Mouse (Mus musculus): Measurements from ENCODE around the gene Fxyd1. TPM values are rescaled to one million over a fixed set of nuclear protein-coding genes. Genes with fewer than 3 reads are reported as not detected.

The Fxyd1 gene
- polyA plus RNA-seq, 1 experiment from 2014 or later: not detected

- in situ Hi-C loops (cut with MboI; ENCODE audit: low pct_unique_long_range_greater_than_20kb): no loop called here
- no peak for DNase-seq (ENCODE audit: low read depth, low spot score)
- ChIA-PET CTCF (interaction anchor here (0.9 to 1.8 kb wide), 5 partner anchors 9 to 20 kb away, joined by 3 to 9 read pairs (median 6); partner anchors contain the start of gene Lgi4), POLR2A (no interaction called here)
- ATAC-seq: no peak
- no peaks in the 10 kb centered on the region for H3K27me3 ChIP-seq
- TF ChIP-seq CTCF (IDR thresholded peaks at IDR 0.05): no peak
These were observed 21.0 kb upstream of the Fxyd1 start for GRCm38 (mm10) chr7:31077885-31078445.

DNA sequence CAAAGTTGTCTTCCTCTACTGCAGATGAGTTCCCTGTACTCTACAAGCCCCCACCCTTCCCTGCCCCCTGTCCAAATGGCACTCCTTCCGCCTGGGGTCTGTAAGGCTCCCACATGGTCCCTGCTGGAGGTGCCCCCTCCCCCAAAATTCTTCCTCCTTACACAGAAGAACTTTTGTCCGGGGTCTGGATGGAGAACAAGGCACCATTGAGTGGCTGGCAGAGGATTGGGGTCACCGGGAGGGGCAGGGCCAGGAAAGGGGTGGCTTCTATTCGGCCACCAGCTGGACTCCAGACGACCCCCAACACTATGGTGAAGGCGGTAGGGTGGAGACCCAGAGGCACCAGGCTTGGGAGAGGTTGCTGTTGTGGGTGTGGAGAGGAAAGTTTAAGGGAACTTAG lies 20.5 kb upstream of the Fxyd1 start:
- in situ Hi-C loops (cut with MboI; ENCODE audit: low pct_unique_long_range_greater_than_20kb): no loop called here
- no peaks in the 10 kb centered on the region for H3K27me3 ChIP-seq
- no peak for TF ChIP-seq CTCF (IDR thresholded peaks at IDR 0.05)
- CTCF ChIA-PET: interaction anchor here (0.9 to 1.8 kb wide), 5 partner anchors 10 to 20 kb away, joined by 3 to 9 read pairs (median 6); partner anchors contain the start of gene Lgi4
- DNase-seq (ENCODE audit: low read depth, low spot score) (no peak), ATAC-seq (no peak)
- POLR2A ChIA-PET: no interaction called here

DNA sequence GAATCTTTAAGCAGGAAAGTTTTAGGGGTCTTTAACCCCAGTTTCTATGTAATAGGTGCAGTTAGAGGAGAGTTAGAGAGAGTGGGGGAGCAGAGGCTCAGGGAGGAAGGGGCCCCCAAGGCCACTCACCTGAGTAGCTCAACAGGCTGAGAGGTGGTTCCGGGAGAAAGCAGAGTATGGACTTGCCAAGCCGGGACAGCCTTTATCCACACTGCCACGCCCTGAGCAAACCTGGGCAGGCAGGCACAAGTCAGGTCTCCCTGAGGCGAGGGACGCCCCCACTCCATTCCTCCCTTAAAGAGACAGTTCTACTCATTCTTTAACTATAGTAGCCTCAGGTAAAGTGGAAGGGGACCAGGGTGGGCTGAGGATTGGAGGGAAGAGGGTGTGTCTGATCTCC lies 19.5 kb upstream of the Fxyd1 start, which contains the start of gene Fxyd3:
Fxyd3 (minus strand) TSS at position 213 of the 400 bp plus-strand sequence.
- no peak for TF ChIP-seq CTCF (IDR thresholded peaks at IDR 0.05)
- in situ Hi-C loops (cut with MboI; ENCODE audit: low pct_unique_long_range_greater_than_20kb): no loop called here
- DNase-seq (ENCODE audit: low read depth, low spot score): no peak
- no peaks in the 10 kb centered on the region for H3K27me3 ChIP-seq
- CTCF ChIA-PET: no interaction called here
- no peak for ATAC-seq
- POLR2A ChIA-PET: no interaction called here

DNA sequence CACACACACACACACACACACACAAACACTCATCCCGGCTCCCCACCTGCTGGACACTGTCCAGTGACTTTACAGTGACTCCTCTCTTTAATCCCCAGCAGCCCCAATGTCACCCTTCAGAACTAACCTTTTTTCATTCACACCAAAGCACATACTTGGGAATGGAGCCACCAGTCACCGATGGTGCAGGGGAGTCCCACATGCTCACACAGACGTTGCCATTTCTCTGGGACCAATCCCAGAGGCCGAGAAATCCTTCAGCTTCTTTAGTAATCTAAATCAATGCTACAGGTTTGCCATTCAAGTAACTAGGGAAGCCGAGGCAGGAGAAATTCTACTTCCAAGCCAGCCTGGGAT lies 17.7 kb upstream of the Fxyd1 start:
- in situ Hi-C loops (cut with MboI; ENCODE audit: low pct_unique_long_range_greater_than_20kb): no loop called here
- ChIA-PET POLR2A (no interaction called here), CTCF (no interaction called here)
- H3K27me3 ChIP-seq: no peaks in the 10 kb centered on the region
- no peak for TF ChIP-seq CTCF (IDR thresholded peaks at IDR 0.05)
- no peak for ATAC-seq
- no peak for DNase-seq (ENCODE audit: low read depth, low spot score)

DNA sequence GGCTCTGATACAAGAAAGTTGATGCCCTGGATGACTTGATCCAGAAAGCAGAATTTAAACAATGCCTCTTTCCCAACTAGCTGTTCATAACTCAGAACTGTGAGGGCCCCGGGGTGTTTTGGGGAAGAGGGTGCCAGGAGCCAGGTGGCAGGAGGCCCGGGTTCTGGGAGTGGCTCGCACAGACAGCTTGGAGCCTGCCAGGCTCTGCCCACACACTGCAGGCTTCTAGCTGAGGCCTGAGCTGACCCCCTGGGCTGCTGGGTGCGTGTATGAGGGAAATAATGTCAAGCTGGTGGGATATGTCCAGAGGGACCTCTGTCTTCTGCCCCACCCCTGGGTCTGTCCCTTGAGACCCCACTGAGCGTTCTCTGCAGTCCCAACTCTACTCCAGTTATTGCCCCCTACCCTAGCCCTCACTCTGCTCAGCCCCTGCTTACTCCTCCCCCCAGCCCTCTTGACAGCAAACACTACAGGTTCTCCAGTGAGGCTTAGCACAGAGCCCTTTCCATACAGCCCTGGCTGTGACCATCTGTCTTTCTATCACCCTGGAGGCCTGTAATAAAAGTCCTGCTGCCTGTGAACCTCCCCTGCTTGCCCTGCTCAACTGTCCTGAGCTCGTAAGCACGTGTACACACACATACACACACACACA lies 17.2 kb upstream of the Fxyd1 start:
- TF ChIP-seq CTCF (IDR thresholded peaks at IDR 0.05): no peak
- ChIA-PET POLR2A (no interaction called here), CTCF (no interaction called here)
- in situ Hi-C loops (cut with MboI; ENCODE audit: low pct_unique_long_range_greater_than_20kb): no loop called here
- no peaks in the 10 kb centered on the region for H3K27me3 ChIP-seq
- DNase-seq (ENCODE audit: low read depth, low spot score) (no peak), ATAC-seq (no peak)

GRCm38 (mm10) chr7:31073546-31073945 lies 16.5 kb upstream of the Fxyd1 start:
- CTCF ChIA-PET: no interaction called here
- H3K27me3 ChIP-seq: no peaks in the 10 kb centered on the region
- ATAC-seq: no peak
- in situ Hi-C loops (cut with MboI; ENCODE audit: low pct_unique_long_range_greater_than_20kb): no loop called here
- POLR2A ChIA-PET: no interaction called here
- no peak for TF ChIP-seq CTCF (IDR thresholded peaks at IDR 0.05)
- DNase-seq (ENCODE audit: low read depth, low spot score): no peak

- POLR2A ChIA-PET: no interaction called here
- no peak for ATAC-seq
- in situ Hi-C loops (cut with MboI; ENCODE audit: low pct_unique_long_range_greater_than_20kb): no loop called here
These were observed 15.3 kb upstream of the Fxyd1 start for GRCm38 (mm10) chr7:31072326-31072725.

DNA sequence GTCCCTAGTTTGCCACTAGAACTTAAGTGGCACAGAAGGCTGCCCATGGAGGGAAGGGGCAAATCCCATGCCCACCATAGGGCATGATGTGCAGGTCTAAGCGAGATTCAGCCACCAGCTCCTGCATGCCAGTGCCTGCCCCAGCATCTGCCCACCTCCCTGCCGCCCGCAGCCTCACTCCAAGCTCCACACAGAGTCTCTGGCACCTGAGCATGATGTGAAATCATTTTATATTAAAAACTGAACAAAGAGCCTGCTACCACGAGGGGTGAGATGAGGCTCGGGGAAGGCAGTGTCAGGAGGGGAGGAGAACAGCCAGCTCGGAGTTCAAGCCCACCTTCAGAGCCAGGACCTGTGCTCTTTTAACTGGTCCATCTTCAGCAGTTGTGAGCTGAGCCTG lies 13.3 kb upstream of the Fxyd1 start:
- DNase-seq (ENCODE audit: low read depth, low spot score): no peak
- ChIA-PET CTCF (no interaction called here), POLR2A (no interaction called here)
- H3K27me3 ChIP-seq: no peaks in the 10 kb centered on the region
- in situ Hi-C loops (cut with MboI; ENCODE audit: low pct_unique_long_range_greater_than_20kb): no loop called here
- no peak for ATAC-seq
- TF ChIP-seq CTCF (IDR thresholded peaks at IDR 0.05): no peak

More at GRCm38 (mm10) chr7:31072326-31072725, 15.3 kb upstream of the Fxyd1 start:
- CTCF ChIA-PET: no interaction called here
- DNase-seq (ENCODE audit: low read depth, low spot score): no peak
- TF ChIP-seq CTCF (IDR thresholded peaks at IDR 0.05): no peak
- no peaks in the 10 kb centered on the region for H3K27me3 ChIP-seq

GRCm38 (mm10) chr7:31069491-31069890 lies 12.5 kb upstream of the Fxyd1 start:
- in situ Hi-C loops (cut with MboI; ENCODE audit: low pct_unique_long_range_greater_than_20kb): no loop called here
- no peaks in the 10 kb centered on the region for H3K27me3 ChIP-seq
- TF ChIP-seq CTCF (IDR thresholded peaks at IDR 0.05): no peak
- no peak for DNase-seq (ENCODE audit: low read depth, low spot score)
- ChIA-PET POLR2A (no interaction called here), CTCF (interaction anchor here (2.1 kb wide), 1 partner anchor 11 kb away, joined by 8 read pairs; the partner anchor contains the start of gene Lgi4)
- ATAC-seq: no peak

DNA sequence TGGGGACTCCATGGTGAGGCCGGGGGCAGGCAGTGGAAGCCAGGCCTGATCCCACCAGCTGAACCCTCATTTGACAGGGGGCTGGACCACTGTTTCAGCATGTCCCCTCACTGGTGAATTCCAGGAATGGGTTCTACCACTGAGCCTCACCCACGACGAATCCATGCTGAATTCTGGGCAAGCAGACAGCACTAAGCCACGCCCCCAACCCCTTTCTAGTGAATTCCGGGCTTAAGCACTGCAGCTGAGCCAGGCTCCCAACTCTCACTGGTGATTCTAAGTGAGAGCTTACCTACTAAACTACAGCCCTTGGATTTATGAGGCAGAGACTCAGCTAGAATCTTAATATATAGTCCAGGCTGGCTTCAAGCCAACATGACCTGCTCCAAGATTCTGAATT lies 10.8 kb upstream of the Fxyd1 start:
- no peaks in the 10 kb centered on the region for H3K27me3 ChIP-seq
- ATAC-seq: no peak
- ChIA-PET CTCF (interaction anchor here (2.1 kb wide), 1 partner anchor 9 kb away, joined by 8 read pairs; the partner anchor contains the start of gene Lgi4), POLR2A (no interaction called here)
- in situ Hi-C loops (cut with MboI; ENCODE audit: low pct_unique_long_range_greater_than_20kb): no loop called here
- TF ChIP-seq CTCF (IDR thresholded peaks at IDR 0.05): no peak
- DNase-seq (ENCODE audit: low read depth, low spot score): no peak

- no peaks in the 10 kb centered on the region for H3K27me3 ChIP-seq
- POLR2A ChIA-PET: no interaction called here
- no peak for ATAC-seq
- no peak for DNase-seq (ENCODE audit: low read depth, low spot score)
- TF ChIP-seq CTCF (IDR thresholded peaks at IDR 0.05): no peak
- in situ Hi-C loops (cut with MboI; ENCODE audit: low pct_unique_long_range_greater_than_20kb): no loop called here
- CTCF ChIA-PET: interaction anchor here (1.3 kb wide), 1 partner anchor 35 kb away, joined by 5 read pairs; no protein-coding TSS in a partner anchor
These were observed 6.1 kb upstream of the Fxyd1 start for GRCm38 (mm10) chr7:31063074-31063560.

Measured in Patski (cell line).